Mouse (Mus musculus) C2C12 (cell line): Measurements from ENCODE around the gene Skp2.

Experiments
- CTCF ChIP-seq: IDR thresholded peaks from one replicate; pipeline ENCODE4 v1.5.1; 2011; ENCODE audit not compliant: control insufficient read depth, insufficient read depth, insufficient read length
- USF1 ChIP-seq: IDR thresholded peaks from one replicate; pipeline ENCODE4 v1.6.1; 2011; ENCODE audit warnings: low read depth, mild to moderate bottlenecking, control low read depth, moderate library complexity

DNA sequence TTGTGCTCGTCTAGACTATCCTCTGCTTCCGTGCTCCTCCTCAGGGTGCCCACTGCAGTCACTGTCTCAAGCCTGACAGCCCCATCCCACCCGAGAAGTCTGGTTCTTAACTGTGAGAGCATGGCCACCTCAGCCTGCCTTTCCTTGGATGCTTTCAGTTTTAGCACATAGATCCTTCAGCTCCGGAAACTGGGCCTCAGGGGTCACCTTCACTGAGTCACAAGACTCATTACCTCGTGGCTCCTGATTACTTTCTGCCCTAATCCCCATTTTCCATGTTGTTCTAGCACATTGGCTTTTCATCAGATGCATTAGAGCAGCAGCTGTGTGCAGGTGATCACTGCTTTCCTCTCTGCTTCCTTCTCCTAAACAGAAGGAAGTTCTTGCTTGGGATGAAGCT lies 67.8 kb downstream of the Skp2 start:
- TF ChIP-seq CTCF (no peak), USF1 (no peak)
